ENCODE assay signal across 16 mouse cellular contexts in the genomic region with DNA sequence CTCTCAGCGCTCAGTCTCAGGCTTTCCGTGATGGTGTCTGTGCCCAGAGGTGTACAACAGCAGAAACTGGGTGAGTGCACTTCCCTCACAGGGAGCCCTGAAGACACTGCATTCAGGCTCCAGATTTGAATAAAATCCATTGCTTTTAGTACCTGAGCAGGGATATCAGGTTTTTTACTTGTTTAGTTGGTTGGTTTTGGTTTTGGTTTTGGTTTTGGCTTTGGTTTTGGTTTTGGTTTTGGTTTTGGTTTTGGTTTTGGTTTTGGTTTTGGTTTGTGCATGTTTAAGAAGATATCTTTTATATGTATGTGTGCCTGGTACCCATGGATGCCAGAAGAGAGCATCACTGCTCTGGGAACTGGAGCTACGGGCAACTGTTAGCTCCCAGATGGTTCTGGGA. TPM values are rescaled to one million over a fixed set of nuclear protein-coding genes. Genes with fewer than 3 reads are reported as not detected.
"Had no signal": no experiment of that assay in that cellular context is flagged by ENCODE, and none has a peak within 500 bp of the region (broad histone marks: within the 10 kb centered on the region; RNA-seq: fewer than 3 reads in every experiment).

No protein-coding gene starts in this region.

- H3K9ac ChIP-seq: liver, embryonic 13.5 days; midbrain, embryonic 12.5 days; midbrain, embryonic 15.5 days; neural tube, embryonic 13.5 days had no signal

- H3K27me3 ChIP-seq: liver, embryonic 13.5 days; midbrain, embryonic 12.5 days; midbrain, embryonic 15.5 days; neural tube, embryonic 13.5 days had no signal

- H3K9me3 ChIP-seq: liver, embryonic 13.5 days; midbrain, embryonic 12.5 days; midbrain, embryonic 15.5 days; neural tube, embryonic 13.5 days had no signal

- ATAC-seq: midbrain, embryonic 15.5 days had no signal

- H3K4me2 ChIP-seq: liver, embryonic 13.5 days; midbrain, embryonic 12.5 days; midbrain, embryonic 15.5 days; neural tube, embryonic 13.5 days had no signal

- H3K4me3 ChIP-seq: layer of hippocampus, adult 2 months; left cerebral cortex, adult 2 months; liver, embryonic 13.5 days; midbrain, embryonic 12.5 days; midbrain, embryonic 15.5 days; neural tube, embryonic 13.5 days had no signal

- H3K4me1 ChIP-seq: liver, embryonic 13.5 days had no signal

- H3K27ac ChIP-seq: kidney, postnatal 0 days; layer of hippocampus, adult 2 months; left cerebral cortex, adult 2 months; liver, embryonic 13.5 days; midbrain, embryonic 12.5 days; midbrain, embryonic 15.5 days; neural tube, embryonic 13.5 days; stomach, postnatal 0 days had no signal

- H3K36me3 ChIP-seq: midbrain, embryonic 15.5 days had no signal

- DNase-seq: kidney, adult 2 months; kidney, postnatal 25 days; layer of hippocampus, adult 9-11 months; liver, embryonic 13.5 days; lung, adult 2 months; lung, postnatal 36 days; thymus, adult 2 months; thymus, postnatal 14 days; thymus, postnatal 4 days had no signal

RNA-seq across cellular contexts. Expression of gene Dleu7, which starts 58.0 kb away (rescaled TPM):
- polyA plus RNA-seq: lung, adult 2 months had no signal
